Mouse (Mus musculus) liver, postnatal 0 days (tissue): ENCODE results near the gene Nav2.

Experiments
- CTCF ChIP-seq: sonication (generic); IDR thresholded peaks from 2 replicates; pipeline ENCODE4 v1.5.1; 2016; ENCODE audit warnings: antibody characterized with exemption, low read depth
- EP300 ChIP-seq: IDR thresholded peaks from 2 replicates; pipeline ENCODE4 v1.6.1; 2016; ENCODE audit warnings: antibody characterized with exemption, low read depth, mild to moderate bottlenecking

DNA sequence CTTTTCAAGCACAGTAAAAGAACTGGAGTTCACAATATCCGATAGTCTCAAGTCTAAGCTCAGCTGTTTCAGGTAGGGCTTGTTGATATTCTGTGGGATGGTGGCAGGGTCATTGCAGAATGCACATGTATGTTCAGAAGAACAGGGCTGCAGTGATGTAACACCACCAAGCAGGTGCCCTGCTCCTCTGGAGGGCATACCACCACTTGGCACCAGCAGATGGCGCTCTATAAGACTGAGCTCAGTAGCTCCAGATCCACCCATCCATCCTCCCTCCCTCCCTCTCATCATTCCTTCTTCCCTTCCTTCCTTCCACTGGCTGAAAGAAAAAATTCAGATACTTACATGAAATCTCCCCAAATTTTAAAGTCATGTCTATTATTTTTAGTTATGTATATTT lies 547.6 kb downstream of the Nav2 start:
- TF ChIP-seq CTCF (peak; percentile 79), EP300 (no peak)
